ENCODE assay signal across 14 mouse cellular contexts in genomic region chr4:82220724-82221123, GRCm38 (mm10).
DNase-seq lines count a peak whose midpoint lies in the region; ATAC-seq lines count a peak whose summit lies in the region.
"Had no signal": no experiment of that assay in that cellular context is flagged by ENCODE, and none has a peak within 500 bp of the region (broad histone marks: within the 10 kb centered on the region; RNA-seq: fewer than 3 reads in every experiment).

No protein-coding gene starts in this region.

- no peak for DNase-seq in heart, postnatal 25 days (ENCODE audit: low spot score)
- DNase-seq in embryo, embryonic 11 days: peak; percentile 60
- peak; percentile 12 for DNase-seq in midbrain, embryonic 14.5 days
- DNase-seq in liver, embryonic 11.5 days (ENCODE audit: low spot score): no peak
- DNase-seq in gastrocnemius, postnatal 14 days: no peak
- DNase-seq in lung, postnatal 25 days (ENCODE audit: low spot score): no peak
- DNase-seq: cerebellum, adult 9-10 months; gastrocnemius, postnatal 10 days; heart, postnatal 14 days; lung, postnatal 36 days had no signal

- peak overlapping the region; percentile 45; the same call in 1 of the 2 replicates for H3K27ac ChIP-seq in heart, embryonic 15.5 days
- peak overlapping the region; percentile 8 for H3K27ac ChIP-seq in embryonic facial prominence, embryonic 15.5 days (replicated peaks)
- H3K27ac ChIP-seq in midbrain, embryonic 14.5 days (replicated peaks; ENCODE audit: low read depth, low read length): no peak overlapping the region
- H3K27ac ChIP-seq in liver, embryonic 11.5 days (ENCODE audit: low read depth, low read length): no peak overlapping the region
- H3K27ac ChIP-seq: liver, embryonic 15.5 days had no signal

- intact Hi-C loops in heart, postnatal 25 days (cut with DNase I): no loop called here
- intact Hi-C loops in gastrocnemius, postnatal 14 days (cut with DNase I; ENCODE audit: low total_unique reads): no loop called here

- no peak overlapping the region for H3K4me2 ChIP-seq in heart, embryonic 15.5 days
- no peak overlapping the region for H3K4me2 ChIP-seq in embryonic facial prominence, embryonic 15.5 days (replicated peaks)
- no peak overlapping the region for H3K4me2 ChIP-seq in midbrain, embryonic 14.5 days (ENCODE audit: low read length)
- no peak overlapping the region for H3K4me2 ChIP-seq in liver, embryonic 11.5 days
- H3K4me2 ChIP-seq: liver, embryonic 15.5 days had no signal

- no peak overlapping the region for H3K4me3 ChIP-seq in heart, embryonic 15.5 days
- H3K4me3 ChIP-seq in embryonic facial prominence, embryonic 15.5 days (replicated peaks): no peak overlapping the region
- no peak overlapping the region for H3K4me3 ChIP-seq in midbrain, embryonic 14.5 days (replicated peaks; ENCODE audit: low read depth, low read length)
- H3K4me3 ChIP-seq in liver, embryonic 11.5 days (ENCODE audit: low read depth, low read length): no peak overlapping the region
- H3K4me3 ChIP-seq: liver, embryonic 15.5 days had no signal

- ATAC-seq in heart, embryonic 15.5 days (replicated peaks; ENCODE audit: insufficient number of reproducible peaks, insufficient read depth, low FRiP score, low read depth): no peak
- no peak for ATAC-seq in embryonic facial prominence, embryonic 15.5 days (ENCODE audit: insufficient number of reproducible peaks, low FRiP score, low TSS enrichment, low read depth)
- no peak for ATAC-seq in midbrain, embryonic 14.5 days (ENCODE audit: low FRiP score, low TSS enrichment)
- ATAC-seq in liver, embryonic 11.5 days (replicated peaks; ENCODE audit: low FRiP score): no peak
- ATAC-seq: CD4-positive, CD25-positive, alpha-beta regulatory T cell, adult 4 months had no signal

- 82% methylated on average over 8 of the region's 8 CpGs for WGBS in heart, embryonic 15.5 days
- WGBS in embryonic facial prominence, embryonic 15.5 days: 40% methylated on average over 8 of the region's 8 CpGs
- 64% methylated on average over 8 of the region's 8 CpGs for WGBS in midbrain, embryonic 14.5 days
- 78% methylated on average over 8 of the region's 8 CpGs for WGBS in liver, embryonic 11.5 days

- H3K27me3 ChIP-seq in heart, embryonic 15.5 days: no peaks in the 10 kb centered on the region
- no peaks in the 10 kb centered on the region for H3K27me3 ChIP-seq in embryonic facial prominence, embryonic 15.5 days
- H3K27me3 ChIP-seq in midbrain, embryonic 14.5 days (ENCODE audit: control insufficient read depth, insufficient read depth, low read length): no peaks in the 10 kb centered on the region
- H3K27me3 ChIP-seq in liver, embryonic 11.5 days (replicated peaks; ENCODE audit: control insufficient read depth, insufficient read depth, low read length): no peaks in the 10 kb centered on the region
- H3K27me3 ChIP-seq: liver, embryonic 15.5 days had no signal

- no peaks in the 10 kb centered on the region for H3K9me3 ChIP-seq in heart, embryonic 15.5 days (replicated peaks)
- H3K9me3 ChIP-seq in embryonic facial prominence, embryonic 15.5 days (replicated peaks): no peaks in the 10 kb centered on the region
- H3K9me3 ChIP-seq in midbrain, embryonic 14.5 days (ENCODE audit: control insufficient read depth, low read length): no peaks in the 10 kb centered on the region
- H3K9me3 ChIP-seq in liver, embryonic 11.5 days (ENCODE audit: control insufficient read depth, low read length): no peaks in the 10 kb centered on the region
- H3K9me3 ChIP-seq: liver, embryonic 15.5 days had no signal

- 0 out of 2 replicates have a peak, but pooled peaks cover 5% of the 10 kb centered on the region for H3K4me1 ChIP-seq in heart, embryonic 15.5 days (replicated peaks)
- peaks cover 18% of the 10 kb centered on the region for H3K4me1 ChIP-seq in embryonic facial prominence, embryonic 15.5 days
- H3K4me1 ChIP-seq in midbrain, embryonic 14.5 days (ENCODE audit: control insufficient read depth, insufficient read depth, low read length): 0 out of 2 replicates have a peak, but pooled peaks cover 4% of the 10 kb centered on the region
- no peaks in the 10 kb centered on the region for H3K4me1 ChIP-seq in liver, embryonic 11.5 days (replicated peaks; ENCODE audit: control insufficient read depth, insufficient read depth, low read length)
- H3K4me1 ChIP-seq: liver, embryonic 15.5 days had no signal

- no peaks in the 10 kb centered on the region for H3K36me3 ChIP-seq in heart, embryonic 15.5 days
- no peaks in the 10 kb centered on the region for H3K36me3 ChIP-seq in embryonic facial prominence, embryonic 15.5 days
- no peaks in the 10 kb centered on the region for H3K36me3 ChIP-seq in midbrain, embryonic 14.5 days (ENCODE audit: control insufficient read depth, insufficient read depth, low read length)
- no peaks in the 10 kb centered on the region for H3K36me3 ChIP-seq in liver, embryonic 11.5 days (ENCODE audit: control insufficient read depth, insufficient read depth, low read length)
- H3K36me3 ChIP-seq: liver, embryonic 15.5 days had no signal

- no peak overlapping the region for H3K9ac ChIP-seq in heart, embryonic 15.5 days
- no peak overlapping the region for H3K9ac ChIP-seq in embryonic facial prominence, embryonic 15.5 days
- H3K9ac ChIP-seq in midbrain, embryonic 14.5 days (replicated peaks; ENCODE audit: low read length): no peak overlapping the region
- no peak overlapping the region for H3K9ac ChIP-seq in liver, embryonic 11.5 days (ENCODE audit: low read depth, low read length)
- H3K9ac ChIP-seq: liver, embryonic 15.5 days had no signal

Comparison
In these comparisons a context has a peak if more than half of its experiments do, and no peak if none do; other contexts are left out.
1. H3K27ac ChIP-seq: peak in heart, embryonic 15.5 days (single experiment) and embryonic facial prominence, embryonic 15.5 days (single experiment); none in midbrain, embryonic 14.5 days (single experiment) and liver, embryonic 11.5 days (single experiment).
2. DNase-seq: peak in embryo, embryonic 11 days (single experiment) and midbrain, embryonic 14.5 days (single experiment); none in heart, postnatal 25 days (single experiment), liver, embryonic 11.5 days (single experiment), gastrocnemius, postnatal 14 days (single experiment) and lung, postnatal 25 days (single experiment).